Mouse (Mus musculus): Measurements from ENCODE around the gene Ano6. TPM values are rescaled to one million over a fixed set of nuclear protein-coding genes. Genes with fewer than 3 reads are reported as not detected.
A peak's percentile ranks its signal among the peaks of the same experiment; 100 is the strongest.

Gene Ano6
- polyA plus RNA-seq, 1 experiment from 2014 or later, result 37.2 TPM

- H3K9me3 ChIP-seq (ENCODE audit: control insufficient read depth, low read length), result peaks cover 7% of the 10 kb centered on the region; the same call in 1 of the 2 replicates
- no peaks in the 10 kb centered on the region for H3K27me3 ChIP-seq (ENCODE audit: control insufficient read depth, insufficient read depth, low read length)
- ATAC-seq (ENCODE audit: insufficient number of reproducible peaks, insufficient read depth, low FRiP score, low read depth), result no peak
- H3K36me3 ChIP-seq (ENCODE audit: control insufficient read depth, insufficient read depth, low read length), result peaks cover 37% of the 10 kb centered on the region
- H3K4me3 ChIP-seq (ENCODE audit: control insufficient read depth in 1 of 2, insufficient read depth in 1 of 2, low read depth in 1 of 2, low read length in 2 of 2), result no peak overlapping the region
- 0 out of 2 replicates have a peak overlapping the region, but pooled peaks have one; percentile 5 for H3K4me2 ChIP-seq (ENCODE audit: low read length)
- WGBS, result 58% methylated on average over 16 of the region's 16 CpGs
- H3K9ac ChIP-seq (ENCODE audit: low read length), result peak overlapping the region; percentile 21; the same call in 1 of the 2 replicates
- H3K4me1 ChIP-seq (ENCODE audit: control insufficient read depth in 2 of 2, insufficient read depth in 2 of 2, low read length in 2 of 2), result peaks cover 4 to 14% of the 10 kb centered on the region in 2 experiments
- H3K27ac ChIP-seq (replicated peaks in 1 of 2; ENCODE audit: control insufficient read depth in 1 of 2, insufficient read depth in 1 of 2, low read depth in 2 of 2, low read length in 2 of 2), result peak overlapping the region; percentile 58 to 63
Observed at GRCm38 (mm10) chr15:95931013-95931775, 140.6 kb downstream of the Ano6 start.

- no peak for ATAC-seq (ENCODE audit: insufficient number of reproducible peaks, insufficient read depth, low FRiP score, low read depth)
- WGBS, result 58% methylated on average over 5 of the region's 5 CpGs
Observed at GRCm38 (mm10) chr15:95932358-95932757, 141.7 kb downstream of the Ano6 start.

GRCm38 (mm10) chr15:95935141-95935540 lies 144.5 kb downstream of the Ano6 start:
- H3K9ac ChIP-seq (ENCODE audit: low read length), result no peak overlapping the region
- peaks cover 7 to 14% of the 10 kb centered on the region in 2 experiments for H3K4me1 ChIP-seq (ENCODE audit: control insufficient read depth in 2 of 2, insufficient read depth in 2 of 2, low read length in 2 of 2)
- no peak overlapping the region for H3K27ac ChIP-seq (replicated peaks in 1 of 2; ENCODE audit: control insufficient read depth in 1 of 2, insufficient read depth in 1 of 2, low read depth in 2 of 2, low read length in 2 of 2)
- ATAC-seq (ENCODE audit: insufficient number of reproducible peaks, insufficient read depth, low FRiP score, low read depth), result no peak
- no peak overlapping the region for H3K4me2 ChIP-seq (ENCODE audit: low read length)
- peaks cover 7% of the 10 kb centered on the region; the same call in 1 of the 2 replicates for H3K9me3 ChIP-seq (ENCODE audit: control insufficient read depth, low read length)
- peaks cover 31% of the 10 kb centered on the region for H3K36me3 ChIP-seq (ENCODE audit: control insufficient read depth, insufficient read depth, low read length)
- WGBS, result 87% methylated on average over 11 of the region's 11 CpGs
- no peak overlapping the region for H3K4me3 ChIP-seq (ENCODE audit: control insufficient read depth in 1 of 2, insufficient read depth in 1 of 2, low read depth in 1 of 2, low read length in 2 of 2)
- H3K27me3 ChIP-seq (ENCODE audit: control insufficient read depth, insufficient read depth, low read length), result no peaks in the 10 kb centered on the region

More at GRCm38 (mm10) chr15:95932358-95932757, 141.7 kb downstream of the Ano6 start:
- H3K27ac ChIP-seq (replicated peaks in 1 of 2; ENCODE audit: control insufficient read depth in 1 of 2, insufficient read depth in 1 of 2, low read depth in 2 of 2, low read length in 2 of 2), result peak overlapping the region in 1 of 2 experiments; percentile 63; a peak in 1 of 4 replicates
- H3K4me2 ChIP-seq (ENCODE audit: low read length), result no peak overlapping the region
- H3K9me3 ChIP-seq (ENCODE audit: control insufficient read depth, low read length), result peaks cover 7% of the 10 kb centered on the region; the same call in 1 of the 2 replicates
- no peak overlapping the region for H3K9ac ChIP-seq (ENCODE audit: low read length)
- H3K4me1 ChIP-seq (ENCODE audit: control insufficient read depth in 2 of 2, insufficient read depth in 2 of 2, low read length in 2 of 2), result peaks cover 4 to 14% of the 10 kb centered on the region in 2 experiments
- no peaks in the 10 kb centered on the region for H3K27me3 ChIP-seq (ENCODE audit: control insufficient read depth, insufficient read depth, low read length)
- H3K4me3 ChIP-seq (ENCODE audit: control insufficient read depth in 1 of 2, insufficient read depth in 1 of 2, low read depth in 1 of 2, low read length in 2 of 2), result no peak overlapping the region
- H3K36me3 ChIP-seq (ENCODE audit: control insufficient read depth, insufficient read depth, low read length), result peaks cover 37% of the 10 kb centered on the region

- Histone ChIP-seq H3K4me3 (ENCODE audit: control insufficient read depth in 1 of 2, insufficient read depth in 1 of 2, low read depth in 1 of 2, low read length in 2 of 2) (no peak overlapping the region), H3K9me3 (ENCODE audit: control insufficient read depth, low read length) (no peaks in the 10 kb centered on the region), H3K27ac (replicated peaks in 1 of 2; ENCODE audit: control insufficient read depth in 1 of 2, insufficient read depth in 1 of 2, low read depth in 2 of 2, low read length in 2 of 2) (no peak overlapping the region), H3K36me3 (ENCODE audit: control insufficient read depth, insufficient read depth, low read length) (peaks cover 59% of the 10 kb centered on the region), H3K27me3 (ENCODE audit: control insufficient read depth, insufficient read depth, low read length) (no peaks in the 10 kb centered on the region), H3K9ac (ENCODE audit: low read length) (no peak overlapping the region), H3K4me2 (ENCODE audit: low read length) (no peak overlapping the region), H3K4me1 (ENCODE audit: control insufficient read depth in 2 of 2, insufficient read depth in 2 of 2, low read length in 2 of 2) (peaks cover 5 to 8% of the 10 kb centered on the region in 2 experiments; a peak in 3 of 4 replicates)
- no peak for ATAC-seq (ENCODE audit: insufficient number of reproducible peaks, insufficient read depth, low FRiP score, low read depth)
- 63% methylated on average over 4 of the region's 4 CpGs for WGBS
Observed at GRCm38 (mm10) chr15:95943470-95943869, 152.8 kb downstream of the Ano6 start.

- WGBS, result 84% methylated on average over 6 of the region's 6 CpGs
- no peak overlapping the region for H3K4me2 ChIP-seq (ENCODE audit: low read length)
- no peaks in the 10 kb centered on the region for H3K9me3 ChIP-seq (ENCODE audit: control insufficient read depth, low read length)
- peaks cover 59% of the 10 kb centered on the region for H3K36me3 ChIP-seq (ENCODE audit: control insufficient read depth, insufficient read depth, low read length)
- H3K4me1 ChIP-seq (ENCODE audit: control insufficient read depth in 2 of 2, insufficient read depth in 2 of 2, low read length in 2 of 2), result peaks cover 5 to 8% of the 10 kb centered on the region in 2 experiments; a peak in 3 of 4 replicates
- no peak overlapping the region for H3K27ac ChIP-seq (replicated peaks in 1 of 2; ENCODE audit: control insufficient read depth in 1 of 2, insufficient read depth in 1 of 2, low read depth in 2 of 2, low read length in 2 of 2)
- no peak overlapping the region for H3K4me3 ChIP-seq (ENCODE audit: control insufficient read depth in 1 of 2, insufficient read depth in 1 of 2, low read depth in 1 of 2, low read length in 2 of 2)
- no peaks in the 10 kb centered on the region for H3K27me3 ChIP-seq (ENCODE audit: control insufficient read depth, insufficient read depth, low read length)
- H3K9ac ChIP-seq (ENCODE audit: low read length), result no peak overlapping the region
- no peak for ATAC-seq (ENCODE audit: insufficient number of reproducible peaks, insufficient read depth, low FRiP score, low read depth)
Observed at GRCm38 (mm10) chr15:95944299-95944698, 153.7 kb downstream of the Ano6 start.

GRCm38 (mm10) chr15:95945951-95946708 lies 155.5 kb downstream of the Ano6 start:
- ATAC-seq (ENCODE audit: insufficient number of reproducible peaks, insufficient read depth, low FRiP score, low read depth), result no peak
- 78% methylated on average over 11 of the region's 11 CpGs for WGBS

GRCm38 (mm10) chr15:95948411-95948810 lies 157.8 kb downstream of the Ano6 start:
- Histone ChIP-seq H3K36me3 (ENCODE audit: control insufficient read depth, insufficient read depth, low read length) (peaks cover 48% of the 10 kb centered on the region), H3K27ac (replicated peaks in 1 of 2; ENCODE audit: control insufficient read depth in 1 of 2, insufficient read depth in 1 of 2, low read depth in 2 of 2, low read length in 2 of 2) (no peak overlapping the region)

More at GRCm38 (mm10) chr15:95945951-95946708, 155.5 kb downstream of the Ano6 start:
- no peak overlapping the region for H3K4me3 ChIP-seq (ENCODE audit: control insufficient read depth in 1 of 2, insufficient read depth in 1 of 2, low read depth in 1 of 2, low read length in 2 of 2)
- H3K4me1 ChIP-seq (ENCODE audit: control insufficient read depth in 2 of 2, insufficient read depth in 2 of 2, low read length in 2 of 2), result peaks cover 3 to 5% of the 10 kb centered on the region in 2 experiments
- no peaks in the 10 kb centered on the region for H3K9me3 ChIP-seq (ENCODE audit: control insufficient read depth, low read length)
- H3K27ac ChIP-seq (replicated peaks in 1 of 2; ENCODE audit: control insufficient read depth in 1 of 2, insufficient read depth in 1 of 2, low read depth in 2 of 2, low read length in 2 of 2), result no peak overlapping the region
- H3K27me3 ChIP-seq (ENCODE audit: control insufficient read depth, insufficient read depth, low read length), result no peaks in the 10 kb centered on the region
- H3K4me2 ChIP-seq (ENCODE audit: low read length), result no peak overlapping the region
- H3K9ac ChIP-seq (ENCODE audit: low read length), result no peak overlapping the region
- H3K36me3 ChIP-seq (ENCODE audit: control insufficient read depth, insufficient read depth, low read length), result peaks cover 59% of the 10 kb centered on the region

More at GRCm38 (mm10) chr15:95948411-95948810, 157.8 kb downstream of the Ano6 start:
- no peak overlapping the region for H3K4me2 ChIP-seq (ENCODE audit: low read length)
- no peak overlapping the region for H3K9ac ChIP-seq (ENCODE audit: low read length)
- ATAC-seq (ENCODE audit: insufficient number of reproducible peaks, insufficient read depth, low FRiP score, low read depth), result no peak
- H3K4me3 ChIP-seq (ENCODE audit: control insufficient read depth in 1 of 2, insufficient read depth in 1 of 2, low read depth in 1 of 2, low read length in 2 of 2), result no peak overlapping the region
- no peaks in the 10 kb centered on the region for H3K9me3 ChIP-seq (ENCODE audit: control insufficient read depth, low read length)
- H3K27me3 ChIP-seq (ENCODE audit: control insufficient read depth, insufficient read depth, low read length), result no peaks in the 10 kb centered on the region
- peaks cover 11 to 19% of the 10 kb centered on the region in 2 experiments for H3K4me1 ChIP-seq (ENCODE audit: control insufficient read depth in 2 of 2, insufficient read depth in 2 of 2, low read length in 2 of 2)
- WGBS, result 97% methylated on average over 18 of the region's 18 CpGs

All from heart, embryonic 14.5 days (tissue).